Mouse (Mus musculus) CH12.LX (cell line): Measurements from ENCODE around the gene Gm8890.
"Not testable (repeated sequence)": the region's sequence is repeated elsewhere in the genome, so short reads cannot be mapped to it uniquely, and the experiment has no call there.

Experiments
- CTCF ChIP-seq, 2 experiments: IDR thresholded peaks in 1 of 2; conservative IDR thresholded peaks in 1 of 2; 2 replicates each; pipeline ENCODE4 v1.5.1; 2011 to 2012; ENCODE audit warnings: low read depth in 2 of 2, low read length in 2 of 2, improper control_type of control experiment in 1 of 2, inconsistent platforms in 1 of 2, mild to moderate bottlenecking in 1 of 2, moderate library complexity in 1 of 2
- E2F4 ChIP-seq: IDR thresholded peaks from 2 replicates; pipeline ENCODE4 v1.6.1; 2011; ENCODE audit warnings: low read depth, low read length, improper control_type of control experiment; ENCODE audit not compliant: insufficient replicate concordance
- EP300 ChIP-seq: IDR thresholded peaks from 2 replicates; pipeline ENCODE4 v1.6.1; 2011; ENCODE audit warnings: low read length, improper control_type of control experiment
- GABPA ChIP-seq: IDR thresholded peaks from 2 replicates; pipeline ENCODE4 v1.6.1; 2012; ENCODE audit warnings: low read depth, low read length, improper control_type of control experiment, inconsistent platforms; ENCODE audit not compliant: insufficient replicate concordance
- POLR2A ChIP-seq: IDR thresholded peaks from 2 replicates; pipeline ENCODE4 v1.6.1; 2011; ENCODE audit warnings: low read depth, mild to moderate bottlenecking, improper control_type of control experiment, low read length
- TBP ChIP-seq: conservative IDR thresholded peaks from 2 replicates; pipeline ENCODE4 v1.6.1; 2011; ENCODE audit warnings: low read depth, low read length, improper control_type of control experiment
- UBTF ChIP-seq: IDR thresholded peaks from 2 replicates; pipeline ENCODE4 v1.6.1; 2012; ENCODE audit warnings: low read depth, mild to moderate bottlenecking, inconsistent platforms, low read length, improper control_type of control experiment, moderate library complexity

GRCm38 (mm10) chr5:11255733-11256132 lies at the start of gene Gm8890:
- TF ChIP-seq CTCF (conservative IDR thresholded peaks at IDR 0.05 in 1 of 2, IDR thresholded peaks at IDR 0.05 in 1 of 2; ENCODE audit: low read depth in 2 of 2, low read length in 2 of 2); POLR2A; UBTF; GABPA; TBP; EP300; E2F4: not testable (repeated sequence)
